Mouse (Mus musculus) forebrain, embryonic 11.5 days (tissue): ENCODE measurements around the gene Gm47955. TPM values are rescaled to one million over a fixed set of nuclear protein-coding genes. Genes with fewer than 3 reads are reported as not detected.
"Not testable (repeated sequence)": the region's sequence is repeated elsewhere in the genome, so short reads cannot be mapped to it uniquely, and the experiment has no call there.

Experiments
- ATAC-seq: fragments of 200-750 bp; cut with Nextera tagmentation; replicated peaks from 2 replicates; pipeline ENCODE4 v1.8.0; 2017; ENCODE audit warnings: moderate TSS enrichment; ENCODE audit not compliant: low FRiP score
- DNase-seq: peaks from one replicate; pipeline ENCODE4 v3.0.0-alpha.2; 2017; ENCODE audit warnings: low spot score
- H3K27ac ChIP-seq: fragments of 300-500 bp; sonication (generic); 2 replicates; pipeline ENCODE4 v1.5.1; 2014; ENCODE audit warnings: low read depth, low read length
- H3K27me3 ChIP-seq: fragments of 300-500 bp; sonication (generic); 2 replicates; pipeline ENCODE4 v1.6.1; 2014; ENCODE audit warnings: mild to moderate bottlenecking, low read length, mixed read lengths; ENCODE audit not compliant: control insufficient read depth, insufficient read depth
- H3K36me3 ChIP-seq: fragments of 300-500 bp; sonication (generic); 2 replicates; pipeline ENCODE4 v1.6.1; 2014; ENCODE audit warnings: mild to moderate bottlenecking, low read length, moderate library complexity, mixed read lengths; ENCODE audit not compliant: control insufficient read depth, insufficient read depth
- H3K4me1 ChIP-seq: fragments of 300-500 bp; sonication (generic); replicated peaks from 2 replicates; pipeline ENCODE4 v1.6.1; 2014; ENCODE audit warnings: low read length, mixed read lengths; ENCODE audit not compliant: control insufficient read depth, insufficient read depth
- H3K4me2 ChIP-seq: fragments of 300-500 bp; sonication (generic); 2 replicates; pipeline ENCODE4 v1.6.1; 2014; ENCODE audit warnings: low read depth, mild to moderate bottlenecking, low read length, moderate library complexity, mixed read lengths; ENCODE audit not compliant: severe bottlenecking
- H3K4me3 ChIP-seq: fragments of 300-500 bp; sonication (generic); 2 replicates; pipeline ENCODE4 v1.5.1; 2014; ENCODE audit warnings: low read depth, low read length
- H3K9ac ChIP-seq: fragments of 300-500 bp; sonication (generic); 2 replicates; pipeline ENCODE4 v1.6.1; 2014; ENCODE audit warnings: low read length
- H3K9me3 ChIP-seq: fragments of 300-500 bp; sonication (generic); 2 replicates; pipeline ENCODE4 v1.6.1; 2016; ENCODE audit warnings: low read length, mixed read lengths; ENCODE audit not compliant: control insufficient read depth
- WGBS: fragments of 180-500 bp; shearing (Covaris S2); extraction: QIAGEN DNeasy Blood & Tissue Kit; methylation state at CpG from one replicate; pipeline ENCODE4 v1.1.7; 2014; 5-methylcytosine and 5-hydroxymethylcytosine counted together
- polyA plus RNA-seq: library from polyadenylated mRNA; unstranded; fragments of >200 nt; fragmentation: Nextera tagmentation; extraction: Ambion mirVana; gene quantifications from 2 replicates; pipeline ENCODE4 v1.2.1, GENCODE M21; 2014

Gene Gm47955
- polyA plus RNA-seq, 1 experiment from 2014 or later, result not detected

GRCm38 (mm10) chr1:82946029-82946428, 14.1 kb upstream of the Gm47955 start:
- not testable (repeated sequence) for H3K4me1 ChIP-seq, H3K9ac ChIP-seq, H3K4me2 ChIP-seq, H3K27ac ChIP-seq, H3K4me3 ChIP-seq, H3K36me3 ChIP-seq, H3K27me3 ChIP-seq, H3K9me3 ChIP-seq, DNase-seq, ATAC-seq
- WGBS, result 95% methylated on average over 2 of the region's 2 CpGs

- H3K27me3 ChIP-seq, result no peaks in the 10 kb centered on the region
- H3K4me1 ChIP-seq, result no peaks in the 10 kb centered on the region
- no peak overlapping the region for H3K4me3 ChIP-seq
- H3K27ac ChIP-seq, result no peak overlapping the region
- H3K4me2 ChIP-seq, result no peak overlapping the region
- ATAC-seq (no peak), DNase-seq (no peak)
- H3K36me3 ChIP-seq, result no peaks in the 10 kb centered on the region
- 83% methylated on average over 2 of the region's 2 CpGs for WGBS
- no peaks in the 10 kb centered on the region for H3K9me3 ChIP-seq
- no peak overlapping the region for H3K9ac ChIP-seq
Measured at GRCm38 (mm10) chr1:82948601-82949000, 11.5 kb upstream of the Gm47955 start.

- not testable (repeated sequence) for ATAC-seq, H3K4me3 ChIP-seq, H3K27me3 ChIP-seq, H3K9me3 ChIP-seq, H3K36me3 ChIP-seq, DNase-seq, H3K27ac ChIP-seq, H3K4me2 ChIP-seq, H3K4me1 ChIP-seq, H3K9ac ChIP-seq
Measured at GRCm38 (mm10) chr1:82955913-82956312, 4.2 kb upstream of the Gm47955 start, which contains the start of gene Gm7544. Gene Gm7544 (minus strand): TSS chr1:82956013.

- 77% methylated on average over 3 of the region's 3 CpGs for WGBS
- no peak overlapping the region for H3K4me3 ChIP-seq
- H3K9ac ChIP-seq, result no peak overlapping the region
- no peaks in the 10 kb centered on the region for H3K4me1 ChIP-seq
- H3K9me3 ChIP-seq, result no peaks in the 10 kb centered on the region
- ATAC-seq, result no peak
- H3K36me3 ChIP-seq, result no peaks in the 10 kb centered on the region
- no peak overlapping the region for H3K4me2 ChIP-seq
- no peak for DNase-seq
- no peak overlapping the region for H3K27ac ChIP-seq
- no peaks in the 10 kb centered on the region for H3K27me3 ChIP-seq
Measured at GRCm38 (mm10) chr1:82966413-82966812, 6.3 kb downstream of the Gm47955 start.

- Histone ChIP-seq H3K27me3 (no peaks in the 10 kb centered on the region), H3K27ac (no peak overlapping the region), H3K36me3 (no peaks in the 10 kb centered on the region), H3K4me2 (no peak overlapping the region), H3K9me3 (no peaks in the 10 kb centered on the region), H3K4me1 (no peaks in the 10 kb centered on the region), H3K4me3 (no peak overlapping the region), H3K9ac (no peak overlapping the region)
- WGBS, result 76% methylated on average over 4 of the region's 4 CpGs
- ATAC-seq, result no peak
- DNase-seq, result no peak
Measured at GRCm38 (mm10) chr1:82972046-82972445, 12.0 kb downstream of the Gm47955 start.

- Histone ChIP-seq H3K9ac (no peak overlapping the region), H3K4me2 (no peak overlapping the region), H3K27ac (no peak overlapping the region), H3K36me3 (no peaks in the 10 kb centered on the region), H3K9me3 (no peaks in the 10 kb centered on the region), H3K27me3 (no peaks in the 10 kb centered on the region), H3K4me1 (no peaks in the 10 kb centered on the region), H3K4me3 (no peak overlapping the region)
- WGBS, result 89% methylated on average over 1 of the region's 1 CpGs
- no peak for ATAC-seq
- DNase-seq, result no peak
Measured at GRCm38 (mm10) chr1:82973244-82973643, 13.2 kb downstream of the Gm47955 start.

GRCm38 (mm10) chr1:82973901-82974300, 13.8 kb downstream of the Gm47955 start:
- H3K9me3 ChIP-seq, result no peaks in the 10 kb centered on the region
- whole genome bisulfite sequencing, result 80% methylated on average over 6 of the region's 6 CpGs
- H3K27me3 ChIP-seq, result no peaks in the 10 kb centered on the region

GRCm38 (mm10) chr1:82974342-82974741, 14.3 kb downstream of the Gm47955 start:
- no peak for DNase-seq
- Histone ChIP-seq H3K9me3 (no peaks in the 10 kb centered on the region), H3K4me2 (no peak overlapping the region), H3K4me1 (no peaks in the 10 kb centered on the region), H3K36me3 (no peaks in the 10 kb centered on the region), H3K27ac (no peak overlapping the region), H3K4me3 (no peak overlapping the region), H3K27me3 (no peaks in the 10 kb centered on the region), H3K9ac (no peak overlapping the region)
- no peak for ATAC-seq
- WGBS, result 91% methylated on average over 9 of the region's 9 CpGs

More at GRCm38 (mm10) chr1:82973901-82974300, 13.8 kb downstream of the Gm47955 start:
- Histone ChIP-seq H3K4me2 (no peak overlapping the region), H3K4me3 (no peak overlapping the region), H3K36me3 (no peaks in the 10 kb centered on the region), H3K4me1 (no peaks in the 10 kb centered on the region), H3K9ac (no peak overlapping the region), H3K27ac (no peak overlapping the region)
- DNase-seq, result no peak
- no peak for ATAC-seq

- no peak overlapping the region for H3K9ac ChIP-seq
- ATAC-seq (no peak), DNase-seq (no peak)
- no peaks in the 10 kb centered on the region for H3K9me3 ChIP-seq
- H3K4me2 ChIP-seq, result no peak overlapping the region
- H3K4me3 ChIP-seq, result no peak overlapping the region
- no peaks in the 10 kb centered on the region for H3K27me3 ChIP-seq
- no peaks in the 10 kb centered on the region for H3K36me3 ChIP-seq
- WGBS, result 84% methylated on average over 5 of the region's 5 CpGs
- no peak overlapping the region for H3K27ac ChIP-seq
- H3K4me1 ChIP-seq, result no peaks in the 10 kb centered on the region
Measured at GRCm38 (mm10) chr1:82975750-82976149, 15.7 kb downstream of the Gm47955 start.
